Mouse (Mus musculus): ENCODE measurements around the gene Nle1.

Nle1 gene

GRCm38 (mm10) chr11:82920768-82921167, 12.6 kb upstream of the Nle1 start:
- DNase-seq (ENCODE audit: extremely low read depth, insufficient read length, low spot score): no peak

- peak; percentile 32 for DNase-seq (ENCODE audit: extremely low read depth, insufficient read length, low spot score)
Observed at GRCm38 (mm10) chr11:82914711-82915352, 6.6 kb upstream of the Nle1 start.

GRCm38 (mm10) chr11:82910679-82911389, 2.6 kb upstream of the Nle1 start:
- no peak for DNase-seq (ENCODE audit: extremely low read depth, insufficient read length, low spot score)

- DNase-seq (ENCODE audit: extremely low read depth, insufficient read length, low spot score): no peak
Observed at GRCm38 (mm10) chr11:82910250-82910649, 2.0 kb upstream of the Nle1 start, which contains the start of gene Unc45b. Gene Unc45b (plus strand): TSS chr11:82910550.

GRCm38 (mm10) chr11:82908608-82908989, 388 bp upstream of the Nle1 start:
- DNase-seq (ENCODE audit: extremely low read depth, insufficient read length, low spot score): no peak

- no peak for DNase-seq (ENCODE audit: extremely low read depth, insufficient read length, low spot score)
Observed at GRCm38 (mm10) chr11:82905816-82906215, 2.4 kb downstream of the Nle1 start.

- DNase-seq (ENCODE audit: extremely low read depth, insufficient read length, low spot score): no peak
Observed at GRCm38 (mm10) chr11:82904952-82905351, 3.3 kb downstream of the Nle1 start.

- DNase-seq (ENCODE audit: extremely low read depth, insufficient read length, low spot score): no peak
Observed at GRCm38 (mm10) chr11:82901606-82902310, 6.5 kb downstream of the Nle1 start.

GRCm38 (mm10) chr11:82899720-82900119, 8.5 kb downstream of the Nle1 start:
- DNase-seq (ENCODE audit: extremely low read depth, insufficient read length, low spot score): no peak

- DNase-seq (ENCODE audit: extremely low read depth, insufficient read length, low spot score): no peak
Observed at GRCm38 (mm10) chr11:82897478-82897877, 10.7 kb downstream of the Nle1 start.

GRCm38 (mm10) chr11:82891936-82892335, 16.3 kb downstream of the Nle1 start, which contains the start of gene Fndc8:
Gene Fndc8 (plus strand): TSS chr11:82892124.
- DNase-seq (ENCODE audit: extremely low read depth, insufficient read length, low spot score): no peak

- peak; percentile 96 for DNase-seq (ENCODE audit: extremely low read depth, insufficient read length, low spot score)
Observed at GRCm38 (mm10) chr11:82890342-82890762, 17.9 kb downstream of the Nle1 start, which contains the start of gene Rad51d. Gene Rad51d (minus strand): TSS chr11:82890614.

- DNase-seq (ENCODE audit: extremely low read depth, insufficient read length, low spot score): no peak
Observed at GRCm38 (mm10) chr11:82889524-82890341, 18.5 kb downstream of the Nle1 start.

- DNase-seq (ENCODE audit: extremely low read depth, insufficient read length, low spot score): no peak
Observed at GRCm38 (mm10) chr11:82888491-82888946, 19.7 kb downstream of the Nle1 start.

GRCm38 (mm10) chr11:82886559-82886958, 21.7 kb downstream of the Nle1 start:
- no peak for DNase-seq (ENCODE audit: extremely low read depth, insufficient read length, low spot score)

GRCm38 (mm10) chr11:82883180-82883579, 25.0 kb downstream of the Nle1 start:
- DNase-seq (ENCODE audit: extremely low read depth, insufficient read length, low spot score): no peak

- DNase-seq (ENCODE audit: extremely low read depth, insufficient read length, low spot score): no peak
Observed at GRCm38 (mm10) chr11:82877726-82878344, 30.4 kb downstream of the Nle1 start.

GRCm38 (mm10) chr11:82875631-82876030, 32.6 kb downstream of the Nle1 start:
- no peak for DNase-seq (ENCODE audit: extremely low read depth, insufficient read length, low spot score)

GRCm38 (mm10) chr11:82874924-82875323, 33.3 kb downstream of the Nle1 start:
- no peak for DNase-seq (ENCODE audit: extremely low read depth, insufficient read length, low spot score)

- peak; percentile 85 for DNase-seq (ENCODE audit: extremely low read depth, insufficient read length, low spot score)
Observed at GRCm38 (mm10) chr11:82871031-82871446, 37.2 kb downstream of the Nle1 start, which contains the start of gene Rffl. Gene Rffl (minus strand): TSS chr11:82871210.

All from 3134 (cell line).